Mouse (Mus musculus) cerebellum, adult 2 months (tissue): ENCODE data around the gene Wbp1l. TPM values are rescaled to one million over a fixed set of nuclear protein-coding genes. Genes with fewer than 3 reads are reported as not detected.
A peak's percentile ranks its signal among the peaks of the same experiment; 100 is the strongest.

Source experiments
- DNase-seq, 2 experiments: peaks; one replicate each; pipeline ENCODE4 v3.0.0; 2021
- H3K27ac ChIP-seq: fragments of 200-500 bp; 2 replicates; pipeline ENCODE4 v1.5.1; 2012; ENCODE audit warnings: low read length, control low read depth, inconsistent platforms; ENCODE audit not compliant: insufficient read depth
- H3K27me3 ChIP-seq: fragments of 200-500 bp; 2 replicates; pipeline ENCODE4 v1.6.1; 2012; ENCODE audit warnings: inconsistent platforms, mild to moderate bottlenecking, low read length, moderate library complexity; ENCODE audit not compliant: control insufficient read depth, insufficient read depth
- H3K4me1 ChIP-seq: fragments of 200-500 bp; 2 replicates; pipeline ENCODE4 v1.6.1; 2011; ENCODE audit warnings: low read length; ENCODE audit not compliant: control insufficient read depth, insufficient read depth
- H3K4me3 ChIP-seq: fragments of 200-500 bp; replicated peaks from 2 replicates; pipeline ENCODE3; 2011; ENCODE audit warnings: mild to moderate bottlenecking, low read depth, low read length, control low read depth; ENCODE audit not compliant: insufficient read depth
- CTCF ChIP-seq: fragments of 200-500 bp; IDR thresholded peaks from 2 replicates; pipeline ENCODE4 v1.5.1; 2011; ENCODE audit warnings: low read depth, mild to moderate bottlenecking, control low read depth, low read length, moderate library complexity, borderline replicate concordance; ENCODE audit not compliant: insufficient read depth
- POLR2A ChIP-seq: fragments of 200-500 bp; IDR thresholded peaks from 2 replicates; pipeline ENCODE4 v1.6.1; 2011; ENCODE audit warnings: low read length, control low read depth, borderline replicate concordance; ENCODE audit not compliant: insufficient read depth
- WGBS: fragments of 180-500 bp; shearing (Covaris S2); methylation state at CpG from one replicate; pipeline ENCODE4 v1.1.7; 2018; 5-methylcytosine and 5-hydroxymethylcytosine counted together
- polyA plus RNA-seq: library from polyadenylated mRNA; depleted of rRNA; stranded (reverse); fragments of >200 nt; gene quantifications from 2 replicates; pipeline ENCODE4 v1.2.3, GENCODE M21; 2012

The Wbp1l gene
- polyA plus RNA-seq, 1 experiment: 28.3 TPM

DNA sequence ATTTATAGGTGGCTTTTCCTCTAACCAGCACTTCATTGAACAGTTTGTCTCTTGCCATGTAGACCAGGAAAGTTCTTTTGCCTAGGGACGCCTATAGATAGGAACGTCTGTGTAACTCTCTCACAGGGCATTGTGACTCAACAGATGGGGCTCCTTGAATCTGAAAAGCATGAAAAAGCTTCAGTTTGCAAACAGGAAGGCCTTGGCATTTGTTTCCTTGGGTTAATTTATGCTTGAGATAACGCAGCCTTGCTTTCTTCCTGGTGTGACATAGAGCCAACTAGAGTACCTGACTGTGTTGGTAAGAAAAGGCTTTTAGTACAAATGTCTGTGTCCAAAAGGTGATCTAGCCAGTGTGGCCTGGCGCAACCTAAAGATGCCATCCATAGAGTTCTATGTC lies 3.5 kb downstream of the Wbp1l start:
- WGBS: 73% methylated on average over 4 of the region's 4 CpGs
- TF ChIP-seq POLR2A (no peak), CTCF (no peak)
- H3K27me3 ChIP-seq: no peaks in the 10 kb centered on the region
- DNase-seq: no peak
- H3K4me1 ChIP-seq: 0 out of 2 replicates have a peak, but pooled peaks cover 3% of the 10 kb centered on the region
- no peak overlapping the region for H3K27ac ChIP-seq
- no peak overlapping the region for H3K4me3 ChIP-seq

DNA sequence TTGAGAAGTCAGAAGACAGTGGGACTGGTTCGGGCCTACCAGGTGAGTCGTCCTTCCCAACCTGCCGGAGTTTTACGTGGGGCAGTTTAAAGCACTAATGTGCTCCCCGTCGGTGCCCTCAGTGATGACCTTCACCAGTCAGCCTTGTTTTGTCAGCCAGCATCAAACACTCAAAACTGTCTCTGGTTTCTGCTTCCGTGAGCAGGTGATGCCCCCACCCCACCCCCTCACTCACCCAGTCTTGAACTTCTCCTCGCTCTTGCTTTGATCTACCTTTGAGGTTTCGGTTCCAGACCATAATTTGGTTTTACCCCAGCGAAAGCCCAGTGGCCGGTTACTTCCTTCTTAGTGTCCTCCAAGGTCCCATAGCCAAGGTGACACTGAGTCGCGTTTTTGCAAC lies 7.8 kb downstream of the Wbp1l start:
- no peaks in the 10 kb centered on the region for H3K27me3 ChIP-seq

DNA sequence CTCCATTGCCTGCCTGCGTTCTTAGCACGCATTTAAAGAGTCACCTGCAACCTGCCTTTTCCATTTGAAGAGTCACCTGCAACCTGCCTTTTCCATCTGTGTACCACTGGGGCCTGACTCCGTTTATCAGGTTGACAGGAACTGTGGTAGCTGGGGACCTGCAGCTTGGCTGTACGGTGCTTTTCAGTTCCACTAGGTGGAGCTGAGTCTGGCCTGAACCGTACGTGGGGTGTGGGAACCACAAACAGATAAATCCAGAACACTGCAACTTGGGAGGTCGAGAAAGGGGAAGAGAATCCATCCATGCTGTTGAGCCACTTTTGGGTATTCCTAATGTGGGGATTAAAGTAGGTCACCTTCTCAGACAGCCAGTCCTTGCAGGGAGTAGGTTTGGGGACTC lies 8.5 kb downstream of the Wbp1l start:
- no peak overlapping the region for H3K27ac ChIP-seq
- no peak for DNase-seq
- TF ChIP-seq POLR2A (no peak), CTCF (peak; percentile 45; the same call in 1 of the 2 replicates)
- no peaks in the 10 kb centered on the region for H3K27me3 ChIP-seq
- H3K4me3 ChIP-seq: no peak overlapping the region
- 56% methylated on average over 7 of the region's 7 CpGs for WGBS
- H3K4me1 ChIP-seq: no peaks in the 10 kb centered on the region

More for the DNA sequence above, 7.8 kb downstream of the Wbp1l start:
- Histone ChIP-seq H3K27ac (no peak overlapping the region), H3K4me1 (no peaks in the 10 kb centered on the region), H3K4me3 (no peak overlapping the region)
- TF ChIP-seq CTCF (no peak), POLR2A (no peak)
- WGBS: 98% methylated on average over 13 of the region's 13 CpGs
- no peak for DNase-seq

DNA sequence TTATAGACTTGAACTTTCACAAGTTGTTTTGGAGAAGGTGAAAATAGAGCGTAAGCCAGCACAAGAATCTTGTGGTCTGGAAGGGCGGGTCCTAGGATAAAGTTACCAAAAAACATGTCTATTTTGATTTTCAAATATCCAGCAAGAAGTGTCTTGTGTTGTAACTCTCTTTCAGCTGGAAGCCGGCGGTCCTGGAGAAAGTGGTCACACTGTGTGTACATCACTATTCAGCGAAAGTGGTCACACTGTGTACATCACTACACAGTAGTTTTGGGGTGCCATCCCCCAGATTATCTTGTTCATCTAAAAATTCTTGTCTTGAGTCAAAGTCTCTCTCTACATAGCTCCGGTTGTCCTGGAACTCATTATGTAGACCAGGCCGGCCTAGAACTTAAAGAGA lies 9.3 kb downstream of the Wbp1l start:
- H3K4me3 ChIP-seq: no peak overlapping the region
- DNase-seq: no peak
- 97% methylated on average over 7 of the region's 7 CpGs for WGBS
- no peak for TF ChIP-seq POLR2A
- TF ChIP-seq CTCF: no peak
- no peak overlapping the region; the same call in 1 of the 2 replicates for H3K27ac ChIP-seq
- H3K4me1 ChIP-seq: no peaks in the 10 kb centered on the region
- no peaks in the 10 kb centered on the region for H3K27me3 ChIP-seq

DNA sequence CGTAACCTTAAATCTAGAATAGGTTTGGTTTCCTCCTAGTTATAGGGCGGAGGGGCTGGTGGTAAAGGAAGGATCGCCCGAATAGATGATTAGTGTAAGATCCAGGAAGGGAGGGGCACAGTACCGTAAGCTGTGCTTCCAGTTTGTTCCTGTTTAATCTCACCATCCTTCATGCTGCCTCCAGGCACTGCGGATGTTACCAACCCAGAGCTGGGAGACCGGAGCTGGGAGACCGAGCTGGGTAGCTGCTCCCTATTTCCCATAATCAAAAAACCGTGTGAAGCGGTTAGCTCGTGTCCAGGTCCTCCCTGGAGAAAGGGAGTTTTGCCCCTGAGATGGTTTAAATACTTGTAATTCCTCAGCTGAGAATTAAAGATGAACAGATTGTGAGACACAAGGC lies 17.5 kb downstream of the Wbp1l start:
- DNase-seq: no peak
- peaks cover 27% of the 10 kb centered on the region for H3K4me1 ChIP-seq
- H3K27ac ChIP-seq: no peak overlapping the region
- H3K4me3 ChIP-seq: no peak overlapping the region
- TF ChIP-seq POLR2A (no peak), CTCF (no peak)
- no peaks in the 10 kb centered on the region for H3K27me3 ChIP-seq
- 96% methylated on average over 11 of the region's 11 CpGs for WGBS

DNA sequence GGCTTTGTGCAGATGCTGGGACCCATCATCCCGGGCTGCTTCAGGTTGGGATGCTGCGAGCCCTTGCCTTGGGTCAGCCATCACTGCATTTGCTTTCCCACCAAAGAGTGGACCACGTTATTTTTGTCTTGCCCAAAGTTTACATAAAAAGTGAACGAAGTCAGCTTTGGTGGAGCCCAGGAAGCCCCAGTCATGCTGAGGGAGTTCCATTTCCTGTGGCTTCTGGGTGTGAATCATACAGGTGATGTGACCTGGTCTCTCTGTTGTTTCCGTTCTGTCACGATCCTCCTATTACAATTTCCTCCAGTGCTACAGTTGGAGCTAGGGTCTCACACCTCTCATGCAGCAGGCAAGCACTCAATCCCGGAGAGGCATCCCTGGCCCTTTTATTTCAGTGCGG lies 18.5 kb downstream of the Wbp1l start:
- H3K4me3 ChIP-seq: no peak overlapping the region

DNA sequence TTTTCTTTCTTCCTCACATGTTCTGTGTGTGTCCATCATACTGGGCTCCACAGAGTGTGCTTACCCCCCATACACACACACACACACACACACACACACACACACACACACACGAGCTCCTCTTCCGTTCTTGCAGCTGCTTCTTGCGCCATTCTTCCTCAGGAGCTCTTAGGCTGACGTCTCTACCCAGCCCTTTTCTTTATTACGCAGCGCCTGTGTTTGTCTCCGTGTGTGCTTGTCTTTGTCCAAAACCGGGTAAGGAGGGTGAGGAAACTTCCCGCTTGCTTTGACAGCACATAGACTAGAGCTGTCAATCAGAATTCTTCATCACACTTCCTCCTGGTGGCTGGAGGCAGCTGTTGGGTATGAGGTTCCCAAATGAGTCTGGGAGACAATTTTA lies 19.4 kb downstream of the Wbp1l start:
- TF ChIP-seq CTCF: no peak
- 73% methylated on average over 9 of the region's 9 CpGs for WGBS
- H3K27ac ChIP-seq: no peak overlapping the region

More for the DNA sequence above, 18.5 kb downstream of the Wbp1l start:
- TF ChIP-seq POLR2A (no peak), CTCF (no peak)
- DNase-seq: no peak
- Histone ChIP-seq H3K27ac (no peak overlapping the region), H3K4me1 (peaks cover 31% of the 10 kb centered on the region), H3K27me3 (no peaks in the 10 kb centered on the region)
- 92% methylated on average over 8 of the region's 8 CpGs for WGBS

DNA sequence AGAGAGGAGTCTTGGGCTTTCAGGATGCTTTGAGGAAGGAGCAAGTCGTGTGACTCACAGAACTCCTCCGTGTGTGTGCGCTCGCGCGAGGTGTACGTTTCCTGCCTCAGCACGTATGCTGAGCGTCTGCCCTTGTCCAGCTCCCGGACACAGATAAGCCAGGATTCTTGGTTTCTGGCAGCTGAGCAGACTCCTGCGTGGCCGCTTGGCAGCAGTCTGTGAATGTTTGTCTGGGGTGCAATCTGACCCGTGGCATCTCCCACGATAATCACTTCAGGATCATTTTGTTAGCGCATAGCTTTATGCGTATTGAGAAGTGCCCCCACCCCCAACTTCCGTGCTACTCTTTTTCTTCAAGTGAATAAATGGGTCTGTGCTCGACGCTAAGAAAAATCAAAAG lies 20.1 kb downstream of the Wbp1l start:
- Histone ChIP-seq H3K27ac (no peak overlapping the region), H3K4me3 (no peak overlapping the region), H3K4me1 (peaks cover 38% of the 10 kb centered on the region), H3K27me3 (no peaks in the 10 kb centered on the region)
- peak; percentile 56 to 64 for DNase-seq
- 18% methylated on average over 19 of the region's 19 CpGs for WGBS
- no peak for TF ChIP-seq CTCF
- TF ChIP-seq POLR2A: no peak

More for the DNA sequence above, 19.4 kb downstream of the Wbp1l start:
- Histone ChIP-seq H3K4me1 (peaks cover 32% of the 10 kb centered on the region), H3K4me3 (no peak overlapping the region), H3K27me3 (no peaks in the 10 kb centered on the region)
- DNase-seq: no peak
